Comparison of ENCODE assay signal across 21 mouse cellular contexts in the genomic region with DNA sequence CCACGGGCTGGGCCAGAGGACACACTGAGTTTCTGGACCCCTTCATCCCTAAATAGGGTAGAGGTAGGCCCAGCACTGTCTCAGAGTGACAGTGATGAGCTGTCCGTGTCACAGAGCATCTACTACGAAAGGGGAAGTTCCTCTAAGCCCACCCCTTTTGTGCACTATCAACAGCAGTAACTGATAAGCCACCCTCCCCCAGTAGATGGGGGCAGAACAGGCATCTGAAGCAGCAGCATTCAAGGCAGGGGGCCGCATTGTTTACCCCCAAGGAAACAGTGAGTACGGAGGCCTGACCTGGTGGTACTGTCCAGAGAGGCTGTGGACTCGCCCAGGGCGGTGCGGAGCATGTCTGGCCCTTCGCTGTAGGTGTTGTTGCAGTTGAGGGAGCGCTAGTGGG. TPM values are rescaled to one million over a fixed set of nuclear protein-coding genes. Genes with fewer than 3 reads are reported as not detected.
A peak's percentile ranks its signal among the peaks of the same experiment; 100 is the strongest.
DNase-seq lines count a peak whose midpoint lies in the region; ATAC-seq and TF ChIP-seq lines count a peak whose summit lies in the region.
"Had no signal": no experiment of that assay in that cellular context is flagged by ENCODE, and none has a peak within 500 bp of the region (broad histone marks: within the 10 kb centered on the region; RNA-seq: fewer than 3 reads in every experiment).

No protein-coding gene starts in this region.

- H3K9me3 ChIP-seq in hindbrain, embryonic 14.5 days (ENCODE audit: control insufficient read depth, low read length) = no peaks in the 10 kb centered on the region
- no peaks in the 10 kb centered on the region for H3K9me3 ChIP-seq in hindbrain, embryonic 13.5 days
- H3K9me3 ChIP-seq in G1E (replicated peaks) = no peaks in the 10 kb centered on the region
- H3K9me3 ChIP-seq: forebrain, embryonic 13.5 days; heart, embryonic 10.5 days; hindbrain, embryonic 15.5 days had no signal

- no peaks in the 10 kb centered on the region for H3K27me3 ChIP-seq in hindbrain, embryonic 14.5 days (ENCODE audit: control insufficient read depth, insufficient read depth, low read length)
- H3K27me3 ChIP-seq in hindbrain, embryonic 13.5 days = no peaks in the 10 kb centered on the region
- peaks cover 14% of the 10 kb centered on the region; the same call in 1 of the 2 replicates for H3K27me3 ChIP-seq in G1E (ENCODE audit: insufficient read depth, low read length)
- H3K27me3 ChIP-seq: forebrain, embryonic 13.5 days; hindbrain, embryonic 15.5 days had no signal

- no peak for TF ChIP-seq CTCF in G1E (IDR thresholded peaks at IDR 0.05; ENCODE audit: low read depth, low read length)

- no peak overlapping the region for H3K4me2 ChIP-seq in hindbrain, embryonic 14.5 days (replicated peaks)
- no peak overlapping the region for H3K4me2 ChIP-seq in hindbrain, embryonic 13.5 days
- H3K4me2 ChIP-seq: forebrain, embryonic 13.5 days; hindbrain, embryonic 15.5 days had no signal

- WGBS in hindbrain, embryonic 14.5 days = 87% methylated on average over 10 of the region's 10 CpGs
- 92% methylated on average over 10 of the region's 10 CpGs for WGBS in hindbrain, embryonic 13.5 days

- ATAC-seq in hindbrain, embryonic 14.5 days (ENCODE audit: low FRiP score) = 0 out of 2 replicates have a peak, but pooled peaks have one; percentile 26
- ATAC-seq in hindbrain, embryonic 13.5 days (ENCODE audit: low FRiP score) = no peak
- ATAC-seq in G1E (ENCODE audit: extremely low read depth, insufficient number of reproducible peaks, low FRiP score, poor library complexity, severe bottlenecking) = peak; percentile 86
- ATAC-seq in granulocyte monocyte progenitor cell, adult 5-6 weeks (replicated peaks; ENCODE audit: poor library complexity, severe bottlenecking) = peak; percentile 54
- ATAC-seq: forebrain, embryonic 13.5 days; forebrain, postnatal 0 days; inflammation-experienced regulatory T-cells, adult 6 months; intestine, postnatal 0 days had no signal

- DNase-seq in hindbrain, embryonic 14.5 days (ENCODE audit: low spot score) = no peak
- DNase-seq in G1E (ENCODE audit: low spot score) = peak; percentile 85
- DNase-seq in heart, adult 18-20 months = no peak
- DNase-seq in cerebellum, adult 9-11 months = no peak
- DNase-seq in urinary bladder, postnatal 4 days (ENCODE audit: low spot score in 2 of 2) = no peak
- DNase-seq: adrenal gland, adult 2 months; adrenal gland, postnatal 25 days; cerebellum, adult 18-20 months; cerebellum, postnatal 10 days; forebrain, postnatal 0 days; gastrocnemius, postnatal 14 days; heart, adult 11 months; heart, postnatal 10 days; heart, postnatal 4 days had no signal

- H3K36me3 ChIP-seq in hindbrain, embryonic 14.5 days (replicated peaks; ENCODE audit: control insufficient read depth, insufficient read depth) = peaks cover 9% of the 10 kb centered on the region
- H3K36me3 ChIP-seq in hindbrain, embryonic 13.5 days = peaks cover 23% of the 10 kb centered on the region
- peaks cover 72% of the 10 kb centered on the region for H3K36me3 ChIP-seq in G1E (replicated peaks)

- no peak overlapping the region for H3K4me3 ChIP-seq in hindbrain, embryonic 14.5 days (replicated peaks; ENCODE audit: low read length)
- H3K4me3 ChIP-seq in hindbrain, embryonic 13.5 days = no peak overlapping the region
- peak overlapping the region; percentile 61; the same call in 1 of the 2 replicates for H3K4me3 ChIP-seq in G1E (ENCODE audit: low read depth, low read length)
- H3K4me3 ChIP-seq: forebrain, embryonic 13.5 days; heart, embryonic 10.5 days; hindbrain, embryonic 15.5 days had no signal

- H3K9ac ChIP-seq in hindbrain, embryonic 14.5 days = no peak overlapping the region
- H3K9ac ChIP-seq in hindbrain, embryonic 13.5 days = no peak overlapping the region
- H3K9ac ChIP-seq: forebrain, embryonic 13.5 days; forebrain, postnatal 0 days; hindbrain, embryonic 15.5 days had no signal

- H3K4me1 ChIP-seq in hindbrain, embryonic 14.5 days (replicated peaks; ENCODE audit: control insufficient read depth, insufficient read depth, low read length) = no peaks in the 10 kb centered on the region
- H3K4me1 ChIP-seq in hindbrain, embryonic 13.5 days (replicated peaks) = 0 out of 2 replicates have a peak, but pooled peaks cover 4% of the 10 kb centered on the region
- peaks cover 46% of the 10 kb centered on the region for H3K4me1 ChIP-seq in G1E (ENCODE audit: insufficient read depth, low read depth, low read length)
- H3K4me1 ChIP-seq: hindbrain, embryonic 15.5 days had no signal

- H3K27ac ChIP-seq in hindbrain, embryonic 14.5 days = no peak overlapping the region
- H3K27ac ChIP-seq in hindbrain, embryonic 13.5 days = no peak overlapping the region
- H3K27ac ChIP-seq: forebrain, embryonic 13.5 days; heart, embryonic 10.5 days; hindbrain, embryonic 15.5 days had no signal

RNA-seq across cellular contexts. Expression of a gene that starts 23.4 kb away (rescaled TPM):
- 30.7 and 30.9 TPM in 2 replicates for polyA plus RNA-seq in hindbrain, embryonic 14.5 days (2014; fragmentation: Nextera tagmentation; extraction: Ambion mirVana)
- 40.8 and 47.9 TPM in 2 replicates for polyA plus RNA-seq in hindbrain, embryonic 13.5 days (2015; fragmentation: Nextera tagmentation; extraction: Ambion mirVana)
- total RNA-seq in G1E (2014; fragmentation: Nextera tagmentation) = 10.6 and 21.2 TPM in 2 replicates
- 28.6 and 30.5 TPM in 2 replicates for total RNA-seq in G1E (2017)
- polyA plus RNA-seq in G1E (2012) = 41.1 TPM in 2 replicates
- total RNA-seq in granulocyte monocyte progenitor cell, adult 5-6 weeks (2014; fragmentation: Nextera tagmentation) = 17.2 and 32.2 TPM in 2 replicates
- total RNA-seq in granulocyte monocyte progenitor cell, adult 5-6 weeks (2017) = 22.3 and 28.7 TPM in 2 replicates
- 10 to 100 TPM; 15.1 to 15.2 TPM for total RNA-seq in heart, adult 18-20 months (2021)

RNA-seq across cellular contexts. Expression of a gene that starts 43.0 kb away (rescaled TPM):
- polyA plus RNA-seq in hindbrain, embryonic 14.5 days (2014; fragmentation: Nextera tagmentation; extraction: Ambion mirVana) = 4.8 and 5.7 TPM in 2 replicates
- polyA plus RNA-seq in hindbrain, embryonic 13.5 days (2015; fragmentation: Nextera tagmentation; extraction: Ambion mirVana) = 8.9 and 9.1 TPM in 2 replicates
- total RNA-seq in G1E (2014; fragmentation: Nextera tagmentation) = 50.6 and 54.3 TPM in 2 replicates
- total RNA-seq in G1E (2017) = 26.3 TPM in 2 replicates
- polyA plus RNA-seq in G1E (2012) = 92.1 and 99.4 TPM in 2 replicates
- total RNA-seq in granulocyte monocyte progenitor cell, adult 5-6 weeks (2014; fragmentation: Nextera tagmentation) = 7.9 and 13.6 TPM in 2 replicates
- total RNA-seq in granulocyte monocyte progenitor cell, adult 5-6 weeks (2017) = 19.5 and 20.0 TPM in 2 replicates
- total RNA-seq in heart, adult 18-20 months (2021) = under 1 TPM; 0.54 to 0.60 TPM

Comparison
In these comparisons a context has a peak if more than half of its experiments do, and no peak if none do; other contexts are left out.
1. RNA of a gene that starts 43.0 kb away (total RNA-seq): 26.3 to 54.3 TPM in G1E and 7.9 to 20.0 TPM in granulocyte monocyte progenitor cell, adult 5-6 weeks; 0.54 to 0.60 TPM in heart, adult 18-20 months; every median in the first group is over 4 times any median in the second.